Mouse (Mus musculus) layer of hippocampus, adult 9-11 months (tissue): ENCODE measurements around the gene Nlrp9b.
"Not testable (repeated sequence)": the region's sequence is repeated elsewhere in the genome, so short reads cannot be mapped to it uniquely, and the experiment has no call there.

Source experiments
- DNase-seq: peaks from one replicate; pipeline ENCODE4 v3.0.0; 2022

Gene Nlrp9b

DNA sequence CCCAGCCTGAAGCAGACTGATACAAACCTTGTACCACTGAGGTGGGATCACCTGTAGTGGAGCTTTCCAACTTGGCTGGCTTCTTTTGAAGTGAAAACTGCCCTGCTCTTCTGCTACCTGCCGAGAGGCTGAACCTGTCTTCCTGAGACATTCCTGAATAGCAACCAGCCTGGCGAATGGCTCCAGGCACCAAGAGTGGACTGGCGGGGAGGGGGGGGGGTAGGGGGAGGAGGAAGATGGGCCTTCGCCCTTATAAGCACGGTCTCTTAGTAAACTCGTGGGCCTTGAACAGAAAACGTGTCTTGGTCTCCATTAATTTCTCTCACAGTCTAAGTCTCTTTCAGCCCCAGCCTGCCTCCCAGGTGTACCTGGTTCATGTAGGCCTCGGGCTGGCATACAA lies at the start of gene Nlrp9b:
Gene Nlrp9b (plus strand): TSS at position 301 of the 400 bp plus-strand sequence.
- not testable (repeated sequence) for DNase-seq

DNA sequence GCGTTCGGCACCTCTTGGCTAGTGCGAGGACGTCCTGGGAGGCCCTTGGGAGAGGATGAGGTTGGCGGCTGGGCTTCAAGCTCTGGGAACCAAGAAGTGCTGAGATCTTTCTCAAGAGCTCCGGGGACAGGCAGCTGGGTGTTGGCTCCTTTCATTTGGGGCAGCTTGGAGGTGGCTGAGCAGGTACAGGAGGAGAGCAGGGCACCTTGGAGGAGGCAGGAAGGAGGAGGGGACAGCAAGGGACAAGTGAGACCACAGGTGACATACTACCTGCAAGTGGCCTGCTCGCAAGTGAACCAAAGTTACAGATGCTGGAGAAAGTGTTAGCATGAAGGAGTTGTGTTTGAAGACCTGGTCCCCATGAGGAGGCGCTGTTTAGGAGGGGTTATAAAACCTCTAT lies 46.6 kb upstream of the Nlrp9b start:
- DNase-seq, result no peak

DNA sequence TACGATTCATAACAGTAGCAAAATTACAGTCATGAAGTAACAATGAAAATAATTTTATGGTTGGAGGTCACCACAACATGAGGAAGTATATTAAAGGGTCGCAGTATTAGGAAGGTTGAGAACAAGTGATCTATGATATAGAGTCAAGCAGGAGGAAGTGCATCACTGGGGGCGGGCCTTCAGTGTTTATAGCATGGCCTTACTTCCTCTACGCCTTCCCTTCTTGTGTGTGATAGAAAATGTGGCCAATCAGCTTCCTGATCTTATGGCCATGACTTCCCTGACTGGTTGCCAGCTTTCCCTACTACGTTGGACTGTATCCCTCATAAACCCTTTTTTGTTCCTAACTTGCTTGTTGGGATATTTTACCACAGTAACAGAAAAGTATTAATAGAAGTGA lies 46.1 kb upstream of the Nlrp9b start:
- DNase-seq, result no peak

DNA sequence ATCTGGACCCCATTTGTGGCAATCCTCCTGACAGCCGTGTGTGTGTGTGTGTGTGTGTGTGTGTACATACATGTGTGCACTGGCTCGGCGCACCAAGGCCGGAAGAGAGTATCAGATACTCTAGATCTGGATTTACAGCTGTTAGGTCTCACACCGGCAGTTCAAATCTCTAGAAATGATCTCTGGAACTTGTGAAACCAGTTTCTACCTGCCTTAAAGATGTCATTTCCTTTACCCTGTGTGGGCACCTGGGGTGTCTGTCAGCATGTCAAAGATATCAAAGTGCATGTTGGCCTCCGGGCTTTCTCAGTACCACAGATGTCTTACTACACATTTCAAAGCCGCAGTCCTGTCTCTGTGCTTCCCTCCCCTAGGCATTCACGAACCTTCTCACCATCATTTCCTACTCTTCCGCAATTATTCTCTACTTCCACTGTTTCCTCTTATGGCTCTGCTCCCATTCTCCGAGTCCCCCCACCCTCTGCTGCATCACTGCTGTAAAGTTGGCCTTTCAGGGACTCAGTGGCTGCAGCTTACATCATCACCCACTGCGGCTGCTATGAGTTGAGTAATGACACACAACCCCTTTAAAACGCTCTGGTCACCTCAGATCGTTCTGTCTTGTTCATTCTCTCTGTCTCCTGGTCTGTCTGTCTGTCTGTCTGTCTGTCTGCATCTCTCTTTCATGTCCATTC lies 45.3 kb upstream of the Nlrp9b start:
- DNase-seq, result no peak

DNA sequence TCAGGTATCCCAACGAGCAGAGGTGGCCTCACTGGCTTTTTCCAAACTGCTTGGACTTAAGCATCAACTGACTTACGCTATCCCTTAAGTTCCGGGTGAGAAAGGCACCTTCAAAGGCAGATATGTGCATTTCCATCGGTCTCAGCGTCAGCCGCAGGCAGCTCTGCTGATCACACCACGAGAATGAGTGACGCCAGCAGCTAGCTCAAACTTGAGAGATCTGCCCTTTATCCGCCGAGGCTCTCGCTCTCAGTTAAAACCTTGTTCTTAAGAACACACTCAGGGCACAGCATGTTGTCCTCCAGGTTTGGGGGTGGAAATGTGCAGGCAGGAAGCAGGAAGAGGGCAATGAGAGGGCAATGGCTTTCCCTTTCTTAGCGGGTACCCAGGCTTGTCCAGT lies 42.3 kb upstream of the Nlrp9b start:
- no peak for DNase-seq

GRCm38 (mm10) chr7:19949996-19950395 lies 41.3 kb upstream of the Nlrp9b start:
- no peak for DNase-seq

DNA sequence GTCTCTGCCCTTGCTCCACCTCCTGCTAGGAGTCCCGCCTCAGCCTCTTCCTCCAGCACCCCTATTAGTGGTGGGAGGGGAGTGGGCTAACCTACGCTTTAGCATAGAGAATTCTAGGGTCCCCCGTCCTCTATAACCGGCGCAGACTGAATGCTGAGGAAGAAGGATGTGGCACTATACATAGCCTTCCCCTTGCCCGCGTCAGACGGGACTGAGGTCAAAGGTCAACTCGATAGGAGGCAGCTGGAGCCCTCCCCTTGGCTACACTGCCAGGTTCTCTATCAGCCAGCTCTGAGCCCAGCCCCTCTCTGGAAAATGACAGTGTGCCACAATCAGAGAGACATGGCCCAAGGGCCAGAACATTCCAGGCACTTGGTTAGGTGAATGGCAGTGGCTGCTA lies 40.7 kb upstream of the Nlrp9b start, which contains the start of gene Igsf23:
Gene Igsf23 (minus strand): TSS at position 168 of the 400 bp plus-strand sequence.
- no peak for DNase-seq

GRCm38 (mm10) chr7:19952320-19952986 lies 38.8 kb upstream of the Nlrp9b start:
- no peak for DNase-seq

DNA sequence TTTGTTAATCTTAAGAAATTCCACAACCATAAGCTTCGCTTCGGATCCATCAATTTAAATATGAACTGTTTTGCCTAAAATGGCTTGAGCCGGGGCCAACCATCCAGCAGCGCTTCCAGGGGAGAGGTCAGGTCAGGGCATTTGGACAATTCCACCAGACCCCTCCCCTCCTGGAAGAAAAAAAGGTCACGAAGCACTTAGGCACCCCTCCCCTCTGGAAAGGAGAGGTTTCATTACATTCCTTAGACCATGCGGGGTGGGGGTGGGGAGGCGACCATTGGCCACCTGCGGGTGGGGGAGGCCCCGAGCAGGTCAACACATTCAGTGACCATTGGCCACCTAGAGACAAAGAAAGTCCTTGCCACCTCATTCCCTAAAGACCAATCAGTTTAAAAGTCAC lies 38.2 kb upstream of the Nlrp9b start:
- no peak for DNase-seq

DNA sequence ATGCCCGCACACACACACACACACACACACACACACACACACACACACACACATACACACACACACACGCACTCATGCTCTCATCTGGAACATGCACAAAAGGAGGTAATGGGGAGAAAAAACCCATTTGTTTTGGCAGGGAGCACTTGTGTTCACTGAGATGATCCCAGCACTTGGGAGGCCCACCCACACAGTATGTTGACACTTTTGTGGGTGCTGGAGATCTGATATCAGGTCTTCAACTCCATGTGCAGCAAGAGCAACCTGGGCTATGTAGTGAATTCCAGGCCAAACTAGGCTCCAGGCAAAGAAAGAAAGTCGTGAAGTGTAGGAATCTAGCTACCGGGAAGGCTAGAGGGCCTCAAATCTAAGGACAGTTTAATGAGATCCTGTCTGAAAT lies 35.4 kb upstream of the Nlrp9b start:
- DNase-seq, result no peak

GRCm38 (mm10) chr7:19956341-19956781 lies 34.9 kb upstream of the Nlrp9b start:
- DNase-seq, result peak; percentile 81

DNA sequence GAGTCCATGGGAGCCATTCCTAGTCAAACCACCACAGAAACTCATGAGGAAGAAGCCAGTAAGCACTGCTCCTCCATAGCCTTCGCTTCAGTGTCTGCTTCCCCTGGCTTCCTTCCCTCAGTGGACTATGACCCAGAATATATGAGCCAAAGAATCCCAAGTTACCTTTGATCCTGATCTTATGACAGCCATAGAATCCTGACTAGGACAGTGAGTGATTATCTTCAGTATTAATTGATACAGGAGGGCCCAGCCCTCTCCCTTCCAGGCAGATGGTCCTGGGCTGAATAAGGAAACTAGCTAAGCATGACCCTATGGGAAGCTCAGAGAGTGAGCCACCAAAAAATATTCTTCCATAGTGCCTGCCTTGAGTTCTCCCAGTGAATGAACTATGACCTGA lies 28.8 kb upstream of the Nlrp9b start:
- DNase-seq, result no peak

DNA sequence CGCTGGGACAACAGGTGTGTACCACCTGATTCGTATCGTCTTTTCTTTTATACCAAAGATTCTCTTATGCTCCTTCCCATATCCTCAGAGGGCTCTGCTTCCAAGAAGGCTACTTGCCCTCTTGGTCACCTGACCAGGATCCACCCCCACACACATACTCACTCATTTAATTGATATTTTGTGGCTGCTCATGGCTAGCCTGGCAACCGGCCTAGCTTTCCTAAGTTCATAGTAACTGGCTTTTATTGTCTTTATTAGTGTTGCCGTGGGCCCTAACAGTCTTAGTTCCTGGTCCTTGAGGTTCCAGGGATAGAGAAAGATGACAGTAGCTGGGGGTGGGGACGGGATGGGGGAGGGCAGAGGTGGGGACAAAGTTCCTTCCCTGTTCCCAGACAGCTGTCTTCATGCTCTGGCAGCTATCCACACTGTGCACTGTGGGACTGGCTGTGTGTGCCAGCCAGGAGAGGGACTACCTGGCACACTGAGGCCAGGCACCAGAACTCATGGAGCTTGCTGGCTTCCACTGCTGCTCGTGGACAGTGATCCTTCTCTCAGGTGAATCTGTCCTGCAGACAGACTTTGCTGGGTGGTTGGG lies 26.2 kb upstream of the Nlrp9b start, which contains the start of gene Ceacam20:
Gene Ceacam20 (plus strand): TSS at position 428 of the 595 bp plus-strand sequence.
- no peak for DNase-seq

- DNase-seq, result no peak
Measured at GRCm38 (mm10) chr7:19969106-19969505, 22.2 kb upstream of the Nlrp9b start.

- no peak for DNase-seq
Measured at GRCm38 (mm10) chr7:19969541-19970090, 21.6 kb upstream of the Nlrp9b start.

DNA sequence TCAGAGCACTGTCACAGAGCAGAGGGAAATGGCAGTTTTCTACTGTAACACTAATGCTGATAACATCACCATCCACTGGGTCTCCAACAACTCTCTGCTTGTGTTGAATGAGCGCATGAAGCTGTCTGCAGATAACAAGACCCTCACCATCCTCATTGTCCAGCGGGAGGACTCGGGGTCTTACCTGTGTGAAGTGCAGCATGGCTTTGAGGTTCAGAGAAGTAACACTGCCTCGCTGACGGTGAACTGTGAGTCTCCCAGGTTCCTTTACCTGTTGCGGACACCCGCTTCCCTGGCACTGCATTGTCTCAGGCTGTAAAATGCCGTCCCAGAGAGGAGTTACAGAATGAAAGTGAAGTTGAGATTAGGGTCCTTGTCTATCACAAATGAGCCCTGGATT lies 21.1 kb upstream of the Nlrp9b start:
- DNase-seq, result no peak

DNA sequence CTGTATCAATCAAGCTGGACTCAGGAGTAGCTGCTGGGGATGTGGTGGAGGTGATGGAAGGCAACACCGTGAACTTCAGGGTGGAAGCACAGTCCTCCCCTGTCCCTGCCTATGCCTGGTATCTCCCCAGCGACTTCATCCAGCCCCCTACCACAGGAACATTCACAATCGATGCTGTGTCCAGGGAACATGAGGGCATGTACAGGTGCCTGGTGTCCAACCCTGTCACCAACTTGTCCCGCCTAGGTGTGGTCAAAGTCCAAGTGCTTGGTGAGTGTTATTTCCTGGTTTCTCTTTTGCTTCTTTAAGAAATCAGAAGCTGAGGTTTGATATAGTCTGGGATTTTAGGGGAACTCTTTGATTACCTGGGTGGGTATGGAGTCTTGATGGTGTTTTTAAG lies 19.7 kb upstream of the Nlrp9b start:
- DNase-seq, result no peak

DNA sequence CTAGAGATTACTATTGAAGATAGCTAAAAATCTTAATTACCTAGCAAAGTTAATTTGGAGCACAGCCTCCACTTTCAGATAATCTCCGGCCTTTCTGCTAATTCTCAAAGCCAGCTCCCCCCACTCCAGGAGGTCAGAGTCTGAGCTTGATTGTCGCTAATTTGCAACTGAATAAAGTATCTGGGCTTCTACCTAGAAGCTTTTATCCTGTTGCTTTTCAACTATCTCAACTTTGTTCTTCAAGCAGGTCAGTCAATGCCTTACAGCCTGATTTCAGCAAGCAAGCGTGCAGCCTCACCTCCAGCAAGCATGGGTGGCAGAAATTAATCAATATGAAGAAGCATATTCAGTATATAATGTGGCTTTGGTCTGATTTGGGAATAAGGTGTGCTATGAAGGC lies 5.5 kb downstream of the Nlrp9b start:
- DNase-seq, result not testable (repeated sequence)

- no peak for DNase-seq
Measured at GRCm38 (mm10) chr7:20009987-20010386, 18.7 kb downstream of the Nlrp9b start.

GRCm38 (mm10) chr7:20064100-20064499 lies 72.8 kb downstream of the Nlrp9b start:
- not testable (repeated sequence) for DNase-seq

GRCm38 (mm10) chr7:20078118-20078517 lies 86.9 kb downstream of the Nlrp9b start:
- DNase-seq, result not testable (repeated sequence)

DNA sequence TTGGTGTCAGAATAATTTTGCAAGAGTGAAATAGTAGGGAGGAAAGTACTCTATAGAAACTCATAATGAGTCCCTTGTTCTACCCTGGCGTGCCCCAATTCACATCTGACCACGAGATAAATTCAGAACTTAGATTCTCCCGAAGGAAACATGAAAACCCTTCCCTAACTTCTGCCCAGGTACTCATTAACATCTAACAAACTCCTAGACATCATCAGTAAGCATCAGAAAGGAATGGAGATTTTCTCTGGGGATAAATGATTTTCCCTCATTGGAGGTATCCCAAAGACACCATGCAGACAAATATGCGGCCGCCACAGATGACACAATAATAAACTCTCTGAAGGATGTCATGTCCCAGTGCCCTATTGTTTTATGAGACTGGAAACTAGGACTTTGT lies 108.1 kb downstream of the Nlrp9b start, which contains the start of gene Vmn1r91:
Gene Vmn1r91 (plus strand): TSS at position 301 of the 400 bp plus-strand sequence.
- not testable (repeated sequence) for DNase-seq

DNA sequence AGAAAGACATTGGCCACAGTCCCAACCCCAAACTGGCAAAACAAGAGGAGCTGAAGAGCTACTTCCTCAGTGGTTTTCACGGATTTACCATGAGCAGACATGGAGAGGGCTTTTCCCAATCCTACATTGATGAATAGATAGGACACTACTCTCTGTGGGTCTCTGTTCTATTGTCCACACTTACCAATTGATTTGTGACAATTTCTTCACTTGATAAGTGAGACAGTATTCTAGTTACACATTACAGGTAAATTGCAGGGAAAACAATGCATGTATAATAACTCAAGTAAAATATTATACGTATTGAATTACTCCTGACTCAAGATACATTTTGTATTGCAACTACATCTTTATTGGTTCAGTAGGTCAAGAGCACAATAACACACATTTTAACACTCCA lies 131.2 kb downstream of the Nlrp9b start, which contains the start of gene Gm16442:
Gene Gm16442 (minus strand): TSS at position 101 of the 400 bp plus-strand sequence.
- DNase-seq, result not testable (repeated sequence)
